Mouse (Mus musculus) intestine, embryonic 16.5 days (tissue): ENCODE measurements around the gene Golga5. TPM values are rescaled to one million over a fixed set of nuclear protein-coding genes. Genes with fewer than 3 reads are reported as not detected.

Experiments used
- ATAC-seq: fragments of 200-750 bp; cut with Nextera tagmentation; 2 replicates; pipeline ENCODE4 v1.8.0; 2017; ENCODE audit warnings: moderate TSS enrichment, moderate library complexity
- H3K27ac ChIP-seq: fragments of 300-500 bp; sonication (generic); 2 replicates; pipeline ENCODE4 v1.5.1; 2014; ENCODE audit warnings: mild to moderate bottlenecking, low read length
- H3K27me3 ChIP-seq: fragments of 300-500 bp; sonication (generic); replicated peaks from 2 replicates; pipeline ENCODE4 v1.6.1; 2014; ENCODE audit warnings: low read length, control low read depth, mixed read lengths; ENCODE audit not compliant: control insufficient read depth, insufficient read depth
- H3K36me3 ChIP-seq: fragments of 300-500 bp; sonication (generic); 2 replicates; pipeline ENCODE4 v1.6.1; 2014; ENCODE audit warnings: low read length, control low read depth; ENCODE audit not compliant: control insufficient read depth, insufficient read depth
- H3K4me1 ChIP-seq: fragments of 300-500 bp; sonication (generic); 2 replicates; pipeline ENCODE4 v1.6.1; 2014; ENCODE audit warnings: low read length, control low read depth, mixed read lengths; ENCODE audit not compliant: control insufficient read depth, insufficient read depth
- H3K4me2 ChIP-seq: fragments of 300-500 bp; sonication (generic); 2 replicates; pipeline ENCODE4 v1.6.1; 2014; ENCODE audit warnings: low read depth, low read length, control low read depth
- H3K4me3 ChIP-seq: fragments of 300-500 bp; sonication (generic); 2 replicates; pipeline ENCODE4 v1.5.1; 2014; ENCODE audit warnings: mild to moderate bottlenecking, low read length
- H3K9ac ChIP-seq: fragments of 300-500 bp; sonication (generic); 2 replicates; pipeline ENCODE4 v1.6.1; 2014; ENCODE audit warnings: low read depth, low read length
- H3K9me3 ChIP-seq: fragments of 300-500 bp; sonication (generic); 2 replicates; pipeline ENCODE4 v1.6.1; 2016; ENCODE audit warnings: low read length, control low read depth; ENCODE audit not compliant: control insufficient read depth
- WGBS: fragments of 180-500 bp; shearing (Covaris S2); extraction: QIAGEN DNeasy Blood & Tissue Kit; methylation state at CpG from one replicate; pipeline ENCODE4 v1.1.7; 2014; 5-methylcytosine and 5-hydroxymethylcytosine counted together
- polyA plus RNA-seq: library from polyadenylated mRNA; unstranded; fragments of >200 nt; fragmentation: Nextera tagmentation; extraction: Ambion mirVana; gene quantifications from 2 replicates; pipeline ENCODE4 v1.2.1, GENCODE M21; 2015

Golga5 gene
- polyA plus RNA-seq, 1 experiment from 2014 or later: 31.3 TPM

- 79% methylated on average over 4 of the region's 4 CpGs for WGBS
- H3K27me3 ChIP-seq: no peaks in the 10 kb centered on the region
- no peak overlapping the region for H3K4me3 ChIP-seq
- no peak overlapping the region for H3K4me2 ChIP-seq
- H3K9me3 ChIP-seq: no peaks in the 10 kb centered on the region
- H3K9ac ChIP-seq: no peak overlapping the region
- no peaks in the 10 kb centered on the region for H3K4me1 ChIP-seq
- ATAC-seq: no peak
- H3K36me3 ChIP-seq: no peaks in the 10 kb centered on the region
- H3K27ac ChIP-seq: no peak overlapping the region
These were observed 47.2 kb downstream of the Golga5 start for GRCm38 (mm10) chr12:102516151-102516550.

- H3K27me3 ChIP-seq: no peaks in the 10 kb centered on the region
- no peak overlapping the region for H3K27ac ChIP-seq
- 76% methylated on average over 13 of the region's 13 CpGs for WGBS
- no peak overlapping the region for H3K4me2 ChIP-seq
- H3K4me1 ChIP-seq: peaks cover 14% of the 10 kb centered on the region
- H3K9me3 ChIP-seq: no peaks in the 10 kb centered on the region
- H3K36me3 ChIP-seq: no peaks in the 10 kb centered on the region
- no peak overlapping the region for H3K9ac ChIP-seq
- H3K4me3 ChIP-seq: no peak overlapping the region
- ATAC-seq: no peak
These were observed 48.7 kb downstream of the Golga5 start for GRCm38 (mm10) chr12:102517647-102518046.

- Histone ChIP-seq H3K9ac (no peak overlapping the region), H3K4me2 (no peak overlapping the region), H3K36me3 (no peaks in the 10 kb centered on the region), H3K9me3 (no peaks in the 10 kb centered on the region), H3K4me1 (peaks cover 16% of the 10 kb centered on the region), H3K27me3 (no peaks in the 10 kb centered on the region), H3K27ac (no peak overlapping the region), H3K4me3 (no peak overlapping the region)
- 89% methylated on average over 12 of the region's 12 CpGs for WGBS
- no peak for ATAC-seq
These were observed 51.2 kb downstream of the Golga5 start for GRCm38 (mm10) chr12:102519929-102520720.

- peak overlapping the region; percentile 16; the same call in 1 of the 2 replicates for H3K27ac ChIP-seq
- no peaks in the 10 kb centered on the region for H3K36me3 ChIP-seq
- peak; percentile 68 for ATAC-seq
- no peak overlapping the region for H3K9ac ChIP-seq
- no peak overlapping the region for H3K4me2 ChIP-seq
- peaks cover 16% of the 10 kb centered on the region for H3K4me1 ChIP-seq
- 22% methylated on average over 13 of the region's 13 CpGs for WGBS
- H3K27me3 ChIP-seq: no peaks in the 10 kb centered on the region
- H3K9me3 ChIP-seq: no peaks in the 10 kb centered on the region
- H3K4me3 ChIP-seq: no peak overlapping the region
These were observed 52.9 kb downstream of the Golga5 start for GRCm38 (mm10) chr12:102521777-102522319.

- ATAC-seq: no peak
- no peaks in the 10 kb centered on the region for H3K27me3 ChIP-seq
- H3K4me3 ChIP-seq: no peak overlapping the region
- peaks cover 16% of the 10 kb centered on the region for H3K4me1 ChIP-seq
- WGBS: 57% methylated on average over 3 of the region's 3 CpGs
- H3K9ac ChIP-seq: no peak overlapping the region
- H3K9me3 ChIP-seq: no peaks in the 10 kb centered on the region
- H3K4me2 ChIP-seq: no peak overlapping the region
- no peaks in the 10 kb centered on the region for H3K36me3 ChIP-seq
- H3K27ac ChIP-seq: peak overlapping the region; percentile 9; the same call in 1 of the 2 replicates
These were observed 55.3 kb downstream of the Golga5 start for GRCm38 (mm10) chr12:102524216-102524615.

GRCm38 (mm10) chr12:102524760-102525159, 55.8 kb downstream of the Golga5 start:
- no peaks in the 10 kb centered on the region for H3K9me3 ChIP-seq
- H3K27me3 ChIP-seq: no peaks in the 10 kb centered on the region
- H3K4me1 ChIP-seq: peaks cover 16% of the 10 kb centered on the region
- no peak overlapping the region for H3K4me3 ChIP-seq
- 16% methylated on average over 6 of the region's 6 CpGs for WGBS
- H3K36me3 ChIP-seq: no peaks in the 10 kb centered on the region
- peak overlapping the region; percentile 18; the same call in 1 of the 2 replicates for H3K27ac ChIP-seq
- no peak overlapping the region for H3K9ac ChIP-seq
- no peak overlapping the region for H3K4me2 ChIP-seq
- ATAC-seq: 0 out of 2 replicates have a peak, but pooled peaks have one; percentile 22

GRCm38 (mm10) chr12:102527989-102528388, 59.1 kb downstream of the Golga5 start:
- H3K27ac ChIP-seq: no peak overlapping the region; the same call in 1 of the 2 replicates
- no peak overlapping the region for H3K4me3 ChIP-seq
- no peak overlapping the region for H3K9ac ChIP-seq
- H3K27me3 ChIP-seq: no peaks in the 10 kb centered on the region
- 59% methylated on average over 5 of the region's 5 CpGs for WGBS
- H3K4me1 ChIP-seq: 0 out of 2 replicates have a peak, but pooled peaks cover 2% of the 10 kb centered on the region
- H3K9me3 ChIP-seq: no peaks in the 10 kb centered on the region
- no peak overlapping the region for H3K4me2 ChIP-seq
- ATAC-seq: no peak
- no peaks in the 10 kb centered on the region for H3K36me3 ChIP-seq

- no peak overlapping the region for H3K27ac ChIP-seq
- no peak overlapping the region for H3K4me2 ChIP-seq
- 48% methylated on average over 1 of the region's 1 CpGs for WGBS
- ATAC-seq: no peak
- H3K4me3 ChIP-seq: no peak overlapping the region
- no peak overlapping the region for H3K9ac ChIP-seq
- H3K4me1 ChIP-seq: no peaks in the 10 kb centered on the region
- no peaks in the 10 kb centered on the region for H3K36me3 ChIP-seq
- no peaks in the 10 kb centered on the region for H3K9me3 ChIP-seq
- H3K27me3 ChIP-seq: no peaks in the 10 kb centered on the region
These were observed 66.9 kb downstream of the Golga5 start for GRCm38 (mm10) chr12:102535796-102536195.

GRCm38 (mm10) chr12:102540278-102540677, 71.3 kb downstream of the Golga5 start:
- 68% methylated on average over 8 of the region's 8 CpGs for WGBS
- Histone ChIP-seq H3K4me1 (no peaks in the 10 kb centered on the region), H3K9me3 (no peaks in the 10 kb centered on the region), H3K27me3 (no peaks in the 10 kb centered on the region), H3K4me2 (no peak overlapping the region), H3K9ac (no peak overlapping the region), H3K4me3 (no peak overlapping the region), H3K27ac (no peak overlapping the region), H3K36me3 (no peaks in the 10 kb centered on the region)
- no peak for ATAC-seq
